24 mouse cellular contexts compared by ENCODE assay signal in genomic region chr1:121351037-121351436, GRCm38 (mm10).
"Had no signal": no experiment of that assay in that cellular context is flagged by ENCODE, and none has a peak within 500 bp of the region (broad histone marks: within the 10 kb centered on the region; RNA-seq: fewer than 3 reads in every experiment).

No protein-coding gene starts in this region.

- H3K9me3 ChIP-seq: intestine, embryonic 15.5 days; limb, embryonic 10.5 days; limb, embryonic 13.5 days; liver, embryonic 15.5 days; midbrain, embryonic 15.5 days; neural tube, embryonic 15.5 days; stomach, embryonic 15.5 days had no signal

- H3K4me1 ChIP-seq: intestine, embryonic 15.5 days; limb, embryonic 10.5 days; limb, embryonic 13.5 days; liver, embryonic 15.5 days; midbrain, embryonic 12.5 days; midbrain, embryonic 15.5 days; neural tube, embryonic 12.5 days; neural tube, embryonic 15.5 days; stomach, embryonic 15.5 days had no signal

- ATAC-seq: intestine, embryonic 15.5 days; midbrain, embryonic 15.5 days had no signal

- H3K27ac ChIP-seq: intestine, embryonic 15.5 days; kidney, postnatal 0 days; layer of hippocampus, adult 2 months; limb, embryonic 10.5 days; limb, embryonic 13.5 days; liver, embryonic 15.5 days; macrophage; midbrain, embryonic 12.5 days; midbrain, embryonic 15.5 days; neural tube, embryonic 12.5 days; neural tube, embryonic 15.5 days had no signal

- H3K9ac ChIP-seq: intestine, embryonic 15.5 days; limb, embryonic 13.5 days; liver, embryonic 15.5 days; midbrain, embryonic 12.5 days; midbrain, embryonic 15.5 days; neural tube, embryonic 12.5 days; neural tube, embryonic 15.5 days; stomach, embryonic 15.5 days had no signal

- H3K27me3 ChIP-seq: intestine, embryonic 15.5 days; limb, embryonic 13.5 days; liver, embryonic 15.5 days; midbrain, embryonic 12.5 days; midbrain, embryonic 15.5 days; neural tube, embryonic 12.5 days; neural tube, embryonic 15.5 days; stomach, embryonic 15.5 days had no signal

- H3K36me3 ChIP-seq: intestine, embryonic 15.5 days; limb, embryonic 10.5 days; limb, embryonic 13.5 days; liver, embryonic 15.5 days; midbrain, embryonic 12.5 days; midbrain, embryonic 15.5 days; neural tube, embryonic 12.5 days; neural tube, embryonic 15.5 days; stomach, embryonic 15.5 days had no signal

- H3K4me3 ChIP-seq: intestine, embryonic 15.5 days; layer of hippocampus, adult 2 months; limb, embryonic 10.5 days; limb, embryonic 13.5 days; liver, embryonic 15.5 days; midbrain, embryonic 12.5 days; midbrain, embryonic 15.5 days; neural tube, embryonic 12.5 days; neural tube, embryonic 15.5 days; stomach, embryonic 15.5 days had no signal

- H3K4me2 ChIP-seq: intestine, embryonic 15.5 days; limb, embryonic 13.5 days; liver, embryonic 11.5 days; liver, embryonic 15.5 days; midbrain, embryonic 12.5 days; midbrain, embryonic 15.5 days; neural tube, embryonic 12.5 days; neural tube, embryonic 15.5 days; stomach, embryonic 15.5 days had no signal

- DNase-seq: kidney, adult 2 months; kidney, postnatal 25 days; layer of hippocampus, adult 9-11 months; lung, adult 2 months; right cerebral cortex, adult 18-20 months; right cerebral cortex, postnatal 14 days; right cerebral cortex, postnatal 4 days; spleen, adult 18-20 months; thymus, adult 2 months; thymus, postnatal 14 days; thymus, postnatal 4 days had no signal
